Mouse (Mus musculus): ENCODE results near the gene Arl4a.

The Arl4a gene

GRCm38 (mm10) chr12:40037876-40038463, at the start of gene Arl4a:
Arl4a (minus strand) TSS chr12:40038025.
- DNase-seq, result peak; percentile 84

GRCm38 (mm10) chr12:40085731-40086322, 48.0 kb upstream of the Arl4a start:
- DNase-seq, result no peak

DNA sequence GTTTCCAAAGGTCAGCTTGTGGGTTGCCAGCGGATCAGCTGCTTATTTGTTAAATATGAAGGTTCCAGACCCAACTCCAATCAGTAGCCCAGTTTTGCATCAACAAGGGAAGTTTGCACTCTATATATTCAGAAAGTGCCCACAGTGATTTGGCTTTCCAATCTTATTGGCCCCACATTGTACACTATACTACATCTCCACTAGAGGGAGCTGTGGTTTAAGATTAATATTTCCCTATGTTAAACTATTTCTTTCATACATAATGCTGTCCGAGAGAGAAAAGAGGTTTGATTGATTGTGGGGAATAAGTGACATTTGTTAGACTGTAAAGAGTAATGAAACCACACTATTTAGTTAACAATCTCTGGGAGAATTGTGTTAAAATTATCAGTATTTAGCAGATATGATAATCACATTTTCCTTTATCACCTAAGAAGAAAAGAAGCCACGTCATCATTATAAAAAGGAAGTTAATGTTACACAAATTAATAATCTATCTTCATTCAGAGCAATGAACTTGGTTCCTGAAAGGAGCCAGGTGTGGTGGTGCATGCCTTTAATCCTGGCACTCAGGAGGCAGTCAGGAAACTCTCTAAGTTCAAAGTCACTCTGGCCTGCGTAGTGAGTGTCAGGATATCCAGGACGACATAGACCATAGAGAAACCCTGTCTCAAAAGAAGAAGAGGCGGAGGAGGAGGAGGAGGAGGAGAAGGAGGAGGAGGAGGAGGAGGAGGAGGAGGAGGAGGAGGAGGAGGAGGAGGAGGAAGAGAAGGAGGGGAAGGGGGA, 44.8 kb upstream of the Arl4a start:
- DNase-seq, result peak; percentile 21

GRCm38 (mm10) chr12:40082048-40082447, 44.2 kb upstream of the Arl4a start:
- DNase-seq, result no peak

GRCm38 (mm10) chr12:40073660-40074059, 35.8 kb upstream of the Arl4a start:
- DNase-seq, result no peak

DNA sequence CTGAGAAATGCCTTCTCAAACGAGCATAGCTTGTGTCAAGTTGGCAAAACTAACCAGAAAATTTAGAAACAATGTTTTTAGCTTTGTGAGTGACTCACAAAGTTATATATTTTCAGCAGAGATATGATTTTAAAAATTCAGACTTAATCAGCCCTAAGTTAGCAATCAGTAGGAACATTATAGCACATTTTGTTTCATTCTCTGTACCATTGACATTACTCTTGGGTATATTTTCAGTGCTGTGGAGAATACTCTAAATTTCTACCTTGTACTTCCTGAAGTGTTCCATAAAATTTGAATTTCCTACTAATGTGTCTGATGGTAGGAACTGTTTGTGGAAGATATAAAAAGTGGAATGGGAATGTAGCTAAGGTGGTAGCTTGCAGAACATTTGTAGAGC, 9.2 kb upstream of the Arl4a start:
- DNase-seq, result no peak

DNA sequence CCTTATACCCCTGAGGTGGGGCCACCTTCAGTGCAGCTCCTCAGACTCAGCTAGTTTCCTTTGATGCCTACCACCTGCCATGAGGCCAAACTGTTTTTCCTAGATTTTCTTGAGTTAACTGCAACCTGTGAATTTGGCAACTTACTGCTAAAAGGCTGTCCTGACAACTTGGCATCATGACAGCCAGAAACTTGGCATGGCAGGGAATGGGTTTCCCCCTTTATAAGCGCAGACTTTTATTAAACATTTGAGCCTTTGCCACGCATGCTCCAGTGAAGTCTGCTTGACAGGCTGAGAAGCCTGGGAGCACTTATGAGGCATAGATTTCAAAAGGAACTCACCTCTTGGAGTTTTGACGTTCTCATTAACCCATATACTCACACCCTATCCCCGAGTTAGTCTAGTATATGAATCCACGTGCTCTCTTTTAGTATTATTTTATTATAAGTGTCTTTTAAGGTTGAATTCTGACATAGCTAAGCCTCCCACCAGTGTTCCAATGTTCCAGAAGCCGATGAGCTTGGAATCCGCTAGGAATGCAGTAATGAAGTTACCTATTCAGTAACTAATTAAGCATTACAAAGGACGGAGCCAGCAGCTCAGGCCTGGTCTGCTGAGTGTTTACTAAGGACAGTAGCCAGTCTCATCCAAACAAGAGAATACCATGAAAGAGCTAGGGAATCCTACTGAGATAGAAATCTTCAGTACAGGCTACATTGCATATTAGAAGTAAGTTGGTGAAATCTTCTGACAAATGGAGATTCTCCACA, 6.2 kb upstream of the Arl4a start:
- DNase-seq, result no peak

- DNase-seq, result peak; percentile 11
Observed at GRCm38 (mm10) chr12:40040067-40040466, 2.2 kb upstream of the Arl4a start.

DNA sequence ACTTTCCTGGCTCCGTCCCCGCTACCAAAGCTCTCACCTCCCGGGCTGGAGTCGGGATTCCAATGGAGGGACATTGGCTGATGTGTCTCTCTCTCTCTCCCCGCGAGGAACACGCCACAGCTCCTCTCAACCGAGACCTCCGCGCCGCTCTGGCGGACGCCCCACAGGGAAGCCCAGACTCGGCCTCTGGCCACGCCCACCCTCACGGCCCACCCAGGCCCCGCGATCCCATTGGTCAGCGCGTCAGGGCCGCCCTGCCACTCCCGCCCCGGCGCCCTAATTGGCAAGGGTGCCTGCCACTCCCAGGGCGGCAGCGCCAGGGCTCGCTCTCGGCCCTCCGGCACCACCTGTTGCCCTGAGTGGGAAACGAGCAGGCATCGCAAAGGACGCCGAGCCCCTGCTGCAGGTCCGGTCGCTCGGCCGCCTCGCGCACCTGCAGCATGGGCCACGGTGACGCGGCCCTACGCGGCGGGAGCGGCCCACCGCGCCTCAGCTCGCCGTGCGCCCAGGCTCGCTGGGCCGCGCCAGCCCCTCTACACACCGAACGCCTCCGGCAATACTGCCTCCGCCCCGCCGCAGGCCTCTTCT, 505 bp downstream of the Arl4a start:
- DNase-seq, result peak; percentile 96

- no peak for DNase-seq
Observed at GRCm38 (mm10) chr12:40036666-40037065, 1.2 kb downstream of the Arl4a start.

GRCm38 (mm10) chr12:40035506-40035905, 2.3 kb downstream of the Arl4a start:
- no peak for DNase-seq

- DNase-seq, result no peak
Observed at GRCm38 (mm10) chr12:40029201-40029600, 8.6 kb downstream of the Arl4a start.

DNA sequence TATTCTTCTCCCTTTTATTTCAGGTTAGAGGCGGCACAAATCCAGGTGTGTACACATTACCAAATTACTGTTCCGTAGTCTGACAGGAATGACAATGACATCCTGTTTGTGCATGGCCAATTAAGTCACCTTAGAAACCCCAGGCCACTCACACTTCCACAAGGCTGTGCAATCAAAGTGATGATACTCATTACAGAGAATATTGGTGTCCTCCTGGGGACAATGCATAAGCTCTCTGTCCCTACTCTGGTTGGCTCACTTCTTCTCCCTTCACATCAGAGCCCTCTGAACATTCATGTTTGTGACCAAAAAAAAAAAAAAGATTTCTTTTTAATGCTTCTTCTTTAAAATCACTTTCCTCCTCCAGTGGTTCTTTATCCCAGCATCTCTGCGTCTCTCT, 10.0 kb downstream of the Arl4a start:
- DNase-seq, result no peak

GRCm38 (mm10) chr12:40027444-40027843, 10.4 kb downstream of the Arl4a start:
- DNase-seq, result no peak

DNA sequence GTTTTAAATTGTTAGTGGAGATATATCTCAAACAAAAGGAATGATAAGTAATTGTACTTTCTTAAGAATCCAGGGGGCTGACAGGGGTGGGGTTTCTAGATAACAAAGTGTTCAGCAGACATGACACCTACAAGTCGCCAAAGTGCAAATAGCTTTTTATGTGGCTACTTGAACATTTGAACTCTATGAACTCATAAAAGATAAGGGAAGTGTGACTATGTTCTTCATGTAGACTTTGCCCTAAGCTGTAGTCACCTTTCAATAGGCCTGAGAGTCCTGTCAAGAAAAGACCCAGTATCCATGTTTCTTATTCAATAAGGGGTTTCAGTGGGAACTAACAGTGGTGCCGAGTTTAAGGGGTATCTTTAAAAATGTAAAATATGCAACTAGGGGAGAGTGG, 13.9 kb downstream of the Arl4a start:
- no peak for DNase-seq

DNA sequence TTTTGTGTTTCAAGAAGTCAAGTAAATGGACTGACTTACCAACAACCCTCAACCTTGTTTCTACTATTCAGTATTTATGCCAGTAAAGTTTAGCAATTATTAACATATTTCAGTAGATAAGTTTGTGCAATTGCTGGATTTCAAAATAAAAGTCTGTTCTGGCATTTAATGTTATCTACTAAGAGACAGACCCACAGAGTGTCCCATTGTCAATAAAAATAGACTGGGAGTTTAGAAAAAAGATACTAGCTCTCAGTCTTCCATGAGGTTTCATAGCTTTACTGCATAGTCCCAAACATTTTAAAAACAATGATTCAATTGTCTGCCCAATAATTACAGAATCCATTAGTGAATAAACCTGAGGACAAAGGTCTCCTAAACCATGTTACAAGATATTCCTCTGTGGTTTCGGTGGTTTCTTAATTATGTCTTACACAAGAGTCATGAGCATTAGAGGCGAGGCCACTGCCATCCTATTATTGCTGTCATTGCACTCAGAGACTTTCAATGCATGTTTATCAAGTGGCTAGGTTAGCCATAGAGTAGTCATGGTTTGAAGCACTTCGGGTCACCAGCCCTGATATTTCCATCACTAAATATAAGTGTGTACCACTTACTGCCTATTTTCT, 14.7 kb downstream of the Arl4a start:
- no peak for DNase-seq

DNA sequence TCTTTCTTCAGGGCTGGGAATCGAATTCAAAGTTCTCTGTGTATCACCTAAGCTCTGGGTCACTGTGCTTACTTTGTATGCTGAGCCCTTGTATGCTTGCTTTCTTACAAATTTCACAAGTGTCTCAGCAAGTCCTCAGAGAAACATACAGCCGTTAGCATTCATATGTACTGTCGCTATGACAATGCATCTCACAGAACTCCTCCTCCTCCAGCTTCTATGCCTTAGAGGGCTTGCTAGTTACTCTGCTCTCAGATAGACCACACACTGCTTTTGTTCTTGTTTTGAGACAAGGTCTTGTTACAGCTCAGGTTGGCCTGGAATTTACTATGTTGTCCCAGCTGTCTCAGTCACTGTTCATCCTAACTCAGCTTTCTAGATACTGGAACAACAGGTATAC, 15.5 kb downstream of the Arl4a start:
- no peak for DNase-seq

DNA sequence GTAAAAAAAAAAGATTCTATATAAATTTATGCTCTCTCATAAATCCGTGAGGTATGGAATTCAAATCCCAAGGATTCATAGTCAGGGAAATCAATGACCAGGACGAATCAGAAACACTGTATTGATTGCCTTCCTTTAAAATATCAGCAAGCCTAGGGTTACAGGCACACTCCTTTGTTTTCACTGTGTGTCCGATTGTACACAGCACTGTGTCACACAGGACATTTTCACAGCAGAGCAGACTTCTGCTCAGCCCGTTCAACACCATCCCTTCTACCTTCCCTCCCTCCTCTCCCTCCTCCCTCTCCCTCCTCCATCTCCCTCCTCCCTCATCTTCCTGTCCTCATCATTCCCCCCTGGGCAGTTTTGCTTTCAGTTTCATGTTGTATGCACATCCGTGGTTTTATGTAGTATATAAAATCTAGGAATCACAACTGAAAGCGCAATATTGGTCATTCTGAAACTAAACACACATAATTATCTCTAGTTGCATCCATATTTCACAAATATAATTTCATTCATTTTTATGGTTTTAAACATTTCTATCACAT, 19.8 kb downstream of the Arl4a start:
- DNase-seq, result no peak

- DNase-seq, result no peak
Observed at GRCm38 (mm10) chr12:40016648-40017460, 21.0 kb downstream of the Arl4a start.

GRCm38 (mm10) chr12:40016068-40016467, 21.8 kb downstream of the Arl4a start:
- no peak for DNase-seq

- DNase-seq, result no peak
Observed at GRCm38 (mm10) chr12:40009866-40010265, 28.0 kb downstream of the Arl4a start.

All from cerebellum, adult 9-10 months (tissue).